Mouse (Mus musculus): Measurements from ENCODE around the gene Spdl1. TPM values are rescaled to one million over a fixed set of nuclear protein-coding genes. Genes with fewer than 3 reads are reported as not detected.

Gene Spdl1
- total and polyA plus RNA-seq, 3 experiments = 24.2 to 36.3 TPM; not detected in 1

DNA sequence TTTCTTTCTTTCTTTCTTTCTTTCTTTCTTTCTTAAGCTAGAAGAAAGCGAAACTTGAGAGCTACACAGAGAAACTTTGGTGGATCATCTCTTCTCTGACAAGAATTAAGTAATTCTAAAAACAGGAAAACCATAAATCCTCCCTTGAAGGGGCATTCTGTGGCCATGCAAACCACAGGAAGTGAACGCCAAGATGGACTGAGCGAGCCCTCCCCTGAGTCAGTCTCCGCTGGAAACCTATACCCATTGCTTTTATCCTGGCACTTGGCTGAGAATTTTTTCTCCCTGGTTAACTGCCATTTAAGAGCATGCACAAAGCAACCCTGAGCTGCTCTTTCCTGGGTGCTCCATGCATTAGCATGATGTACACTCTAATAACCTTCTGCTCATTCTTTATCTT, 53.5 kb downstream of the Spdl1 start (continued):
- TF ChIP-seq CTCF (IDR thresholded peaks at IDR 0.05 in 2 of 3, conservative IDR thresholded peaks at IDR 0.05 in 1 of 3; ENCODE audit: control insufficient read depth in 1 of 3, insufficient read depth in 1 of 3, low read depth in 2 of 3, low read length in 3 of 3, poor library complexity in 1 of 3, severe bottlenecking in 1 of 3) = no peak
- no peak for TF ChIP-seq SIN3A (IDR thresholded peaks at IDR 0.05; ENCODE audit: low read length)

DNA sequence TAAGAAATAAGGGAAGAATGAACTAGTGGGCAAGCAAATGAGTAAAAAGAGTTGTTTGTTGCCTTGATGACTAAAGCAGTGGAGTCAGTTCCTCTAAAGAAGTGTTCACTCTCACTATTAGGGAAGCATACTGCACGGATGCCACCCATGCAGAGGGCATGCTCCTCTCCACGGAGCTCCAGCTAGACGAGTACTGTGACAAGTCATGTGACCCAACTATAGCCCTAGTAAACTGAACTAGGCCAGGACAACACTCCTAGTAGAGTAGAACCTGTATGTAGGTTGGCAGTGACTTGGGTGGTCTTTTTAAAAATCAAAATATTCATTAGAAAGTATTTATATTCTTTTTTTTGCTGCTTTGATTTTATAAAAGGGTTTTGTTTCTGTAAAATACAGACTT, 55.1 kb downstream of the Spdl1 start:
- H3K27me3 ChIP-seq (ENCODE audit: control insufficient read depth in 1 of 2, insufficient read depth in 2 of 2, low read length in 2 of 2) = no peaks in the 10 kb centered on the region
- peaks cover 16 to 31% of the 10 kb centered on the region in 2 experiments for H3K36me3 ChIP-seq (ENCODE audit: control insufficient read depth in 1 of 2, insufficient read depth in 2 of 2, low read length in 2 of 2)
- no peak overlapping the region for H3K4me3 ChIP-seq (ENCODE audit: control insufficient read depth in 1 of 2, insufficient read depth in 1 of 2, low read depth in 2 of 2, low read length in 2 of 2)
- no peaks in the 10 kb centered on the region for H3K9me3 ChIP-seq (replicated peaks; ENCODE audit: insufficient read depth, low read length)
- no peak overlapping the region for H3K27ac ChIP-seq (ENCODE audit: control insufficient read depth, low read depth, low read length)
- no peak overlapping the region for H3K9ac ChIP-seq (ENCODE audit: control insufficient read depth, low read depth, low read length, poor library complexity, severe bottlenecking)
- peaks cover 81% of the 10 kb centered on the region for H3K79me2 ChIP-seq (ENCODE audit: control insufficient read depth, insufficient read depth, low read length, poor library complexity)
- no peak for DNase-seq (ENCODE audit: low read depth, low spot score)
- H3K4me1 ChIP-seq (ENCODE audit: control insufficient read depth in 1 of 2, insufficient read depth in 2 of 2, low read length in 2 of 2) = peaks cover 7 to 19% of the 10 kb centered on the region in 2 experiments
- no peak for TF ChIP-seq MEF2A (IDR thresholded peaks at IDR 0.05; ENCODE audit: extremely low read depth, insufficient replicate concordance, low read depth, low read length, poor library complexity, severe bottlenecking)
- no peak for TF ChIP-seq CHD2 (IDR thresholded peaks at IDR 0.05; ENCODE audit: low read length)
- TF ChIP-seq SIN3A (IDR thresholded peaks at IDR 0.05; ENCODE audit: low read length) = no peak
- no peak for TF ChIP-seq HCFC1 (IDR thresholded peaks at IDR 0.05; ENCODE audit: low read depth, low read length)
- TF ChIP-seq CTCF (IDR thresholded peaks at IDR 0.05 in 2 of 3, conservative IDR thresholded peaks at IDR 0.05 in 1 of 3; ENCODE audit: control insufficient read depth in 1 of 3, insufficient read depth in 1 of 3, low read depth in 2 of 3, low read length in 3 of 3, poor library complexity in 1 of 3, severe bottlenecking in 1 of 3) = no peak
- TF ChIP-seq USF1 (IDR thresholded peaks at IDR 0.05; ENCODE audit: low read depth, low read length) = peak; percentile 38; the same call in 1 of the 2 replicates
- TF ChIP-seq MAX (IDR thresholded peaks at IDR 0.05; ENCODE audit: low read length) = no peak
- TF ChIP-seq POLR2A (IDR thresholded peaks at IDR 0.05; ENCODE audit: control insufficient read depth in 1 of 2, insufficient read depth in 1 of 2, low read depth in 1 of 2, low read length in 2 of 2, poor library complexity in 1 of 2) = no peak

DNA sequence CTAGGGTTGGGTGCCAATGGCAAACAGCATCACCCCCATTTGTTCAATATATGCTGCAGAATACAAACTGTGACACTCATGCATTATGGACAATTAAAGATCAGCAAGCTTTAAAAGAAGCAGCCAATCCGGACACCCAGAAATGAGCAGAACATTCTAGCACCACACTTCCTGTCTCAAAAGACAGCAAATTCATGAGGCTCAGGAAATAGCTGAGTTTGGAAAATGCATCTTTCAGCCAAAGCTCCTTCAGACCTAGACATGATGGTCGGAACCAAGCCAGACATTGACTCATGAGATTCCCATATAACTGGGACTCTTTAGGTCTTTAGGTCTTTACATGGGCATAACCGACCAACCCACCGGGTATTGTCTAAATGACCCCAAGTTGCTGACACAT, 55.9 kb downstream of the Spdl1 start:
- H3K9me3 ChIP-seq (replicated peaks; ENCODE audit: insufficient read depth, low read length) = no peaks in the 10 kb centered on the region
- peaks cover 81% of the 10 kb centered on the region for H3K79me2 ChIP-seq (ENCODE audit: control insufficient read depth, insufficient read depth, low read length, poor library complexity)
- no peak for DNase-seq (ENCODE audit: low read depth, low spot score)
- TF ChIP-seq TBP (IDR thresholded peaks at IDR 0.05; ENCODE audit: low read depth, low read length) (no peak), ZC3H11A (IDR thresholded peaks at IDR 0.05; ENCODE audit: low read depth, low read length) (no peak), RCOR1 (IDR thresholded peaks at IDR 0.05; ENCODE audit: low read depth, low read length) (no peak), MAZ (IDR thresholded peaks at IDR 0.05; ENCODE audit: low read depth, low read length) (no peak), SIN3A (IDR thresholded peaks at IDR 0.05; ENCODE audit: low read length) (no peak), ELF1 (IDR thresholded peaks at IDR 0.05; ENCODE audit: low read depth, low read length) (no peak), E2F4 (IDR thresholded peaks at IDR 0.05; ENCODE audit: borderline replicate concordance, low read depth, low read length) (no peak), NRF1 (IDR thresholded peaks at IDR 0.05; ENCODE audit: insufficient read depth, low read depth, low read length, poor library complexity, severe bottlenecking) (no peak), MYC (IDR thresholded peaks at IDR 0.05; ENCODE audit: low read depth, low read length) (no peak), ZMIZ1 (IDR thresholded peaks at IDR 0.05; ENCODE audit: low read depth, low read length) (no peak), UBTF (IDR thresholded peaks at IDR 0.05; ENCODE audit: borderline replicate concordance, insufficient read depth, low read depth, low read length) (no peak), CHD1 (IDR thresholded peaks at IDR 0.05; ENCODE audit: low read depth, low read length) (no peak), USF2 (IDR thresholded peaks at IDR 0.05; ENCODE audit: borderline replicate concordance in 1 of 2, insufficient read depth in 1 of 2, low read depth in 1 of 2, low read length in 2 of 2) (no peak)
- no peak overlapping the region for H3K27ac ChIP-seq (ENCODE audit: control insufficient read depth, low read depth, low read length)
- no peak overlapping the region for H3K4me3 ChIP-seq (ENCODE audit: control insufficient read depth in 1 of 2, insufficient read depth in 1 of 2, low read depth in 2 of 2, low read length in 2 of 2)
- H3K9ac ChIP-seq (ENCODE audit: control insufficient read depth, low read depth, low read length, poor library complexity, severe bottlenecking) = no peak overlapping the region
- H3K36me3 ChIP-seq (ENCODE audit: control insufficient read depth in 1 of 2, insufficient read depth in 2 of 2, low read length in 2 of 2) = peaks cover 22 to 33% of the 10 kb centered on the region in 2 experiments
- no peaks in the 10 kb centered on the region for H3K27me3 ChIP-seq (ENCODE audit: control insufficient read depth in 1 of 2, insufficient read depth in 2 of 2, low read length in 2 of 2)
- peaks cover 6 to 19% of the 10 kb centered on the region in 2 experiments for H3K4me1 ChIP-seq (ENCODE audit: control insufficient read depth in 1 of 2, insufficient read depth in 2 of 2, low read length in 2 of 2)

Measured in MEL (cell line).